Mouse (Mus musculus): ENCODE results near the gene Lyzl4.

The Lyzl4 gene

GRCm38 (mm10) chr9:121647026-121647425, 5.1 kb upstream of the Lyzl4 start:
- no peak for DNase-seq (ENCODE audit: low spot score in 2 of 2)

GRCm38 (mm10) chr9:121644855-121645254, 3.0 kb upstream of the Lyzl4 start:
- DNase-seq (ENCODE audit: low spot score in 2 of 2), result no peak

- DNase-seq (ENCODE audit: low spot score in 2 of 2), result peak; percentile 74 to 76
Observed at GRCm38 (mm10) chr9:121642401-121643181, 695 bp upstream of the Lyzl4 start, which contains the start of gene Vipr1. Gene Vipr1 (plus strand): TSS chr9:121642716.

- peak in 1 of 2 experiments; percentile 37 for DNase-seq (ENCODE audit: low spot score in 2 of 2)
Observed at GRCm38 (mm10) chr9:121641235-121641915, 521 bp downstream of the Lyzl4 start.

GRCm38 (mm10) chr9:121639790-121640189, 2.1 kb downstream of the Lyzl4 start:
- peak in 1 of 2 experiments; percentile 44 for DNase-seq (ENCODE audit: low spot score in 2 of 2)

GRCm38 (mm10) chr9:121635835-121636576, 5.9 kb downstream of the Lyzl4 start:
- no peak for DNase-seq (ENCODE audit: low spot score in 2 of 2)

GRCm38 (mm10) chr9:121633306-121633705, 8.6 kb downstream of the Lyzl4 start:
- no peak for DNase-seq (ENCODE audit: low spot score in 2 of 2)

- DNase-seq (ENCODE audit: low spot score in 2 of 2), result no peak
Observed at GRCm38 (mm10) chr9:121632891-121633290, 9.0 kb downstream of the Lyzl4 start.

- no peak for DNase-seq (ENCODE audit: low spot score in 2 of 2)
Observed at GRCm38 (mm10) chr9:121631946-121632345, 9.9 kb downstream of the Lyzl4 start.

GRCm38 (mm10) chr9:121630627-121631026, 11.3 kb downstream of the Lyzl4 start:
- no peak for DNase-seq (ENCODE audit: low spot score in 2 of 2)

GRCm38 (mm10) chr9:121624920-121625319, 17.0 kb downstream of the Lyzl4 start:
- DNase-seq (ENCODE audit: low spot score in 2 of 2), result no peak

- DNase-seq (ENCODE audit: low spot score in 2 of 2), result no peak
Observed at GRCm38 (mm10) chr9:121623235-121623634, 18.7 kb downstream of the Lyzl4 start.

- DNase-seq (ENCODE audit: low spot score in 2 of 2), result no peak
Observed at GRCm38 (mm10) chr9:121619441-121619840, 22.5 kb downstream of the Lyzl4 start.

- DNase-seq (ENCODE audit: low spot score in 2 of 2), result no peak
Observed at GRCm38 (mm10) chr9:121616471-121616870, 25.4 kb downstream of the Lyzl4 start.

GRCm38 (mm10) chr9:121614241-121614757, 27.6 kb downstream of the Lyzl4 start:
- no peak for DNase-seq (ENCODE audit: low spot score in 2 of 2)

GRCm38 (mm10) chr9:121613192-121613591, 28.7 kb downstream of the Lyzl4 start:
- no peak for DNase-seq (ENCODE audit: low spot score in 2 of 2)

GRCm38 (mm10) chr9:121609381-121609780, 32.5 kb downstream of the Lyzl4 start:
- DNase-seq (ENCODE audit: low spot score in 2 of 2), result no peak

GRCm38 (mm10) chr9:121606498-121607096, 35.3 kb downstream of the Lyzl4 start:
- no peak for DNase-seq (ENCODE audit: low spot score in 2 of 2)

GRCm38 (mm10) chr9:121605414-121606278, 36.2 kb downstream of the Lyzl4 start:
- DNase-seq (ENCODE audit: low spot score in 2 of 2), result peak; percentile 58 to 76

GRCm38 (mm10) chr9:121602381-121602780, 39.5 kb downstream of the Lyzl4 start:
- DNase-seq (ENCODE audit: low spot score in 2 of 2), result no peak
